Mouse (Mus musculus) ES-E14 (cell line): ENCODE measurements around the gene Mavs.

ENCODE experiments used
- HCFC1 ChIP-seq: IDR thresholded peaks from 2 replicates; pipeline ENCODE4 v1.6.1; 2012; ENCODE audit warnings: low read length, inconsistent platforms, borderline replicate concordance; ENCODE audit not compliant: insufficient read depth
- MAFK ChIP-seq: IDR thresholded peaks from 2 replicates; pipeline ENCODE4 v1.6.1; 2014; ENCODE audit warnings: mild to moderate bottlenecking, low read depth, low read length, inconsistent platforms; ENCODE audit not compliant: insufficient read depth
- ZC3H11A ChIP-seq: IDR thresholded peaks from 2 replicates; pipeline ENCODE4 v1.6.1; 2012; ENCODE audit warnings: low read depth, mild to moderate bottlenecking, inconsistent platforms, low read length, borderline replicate concordance
- ZNF384 ChIP-seq: IDR thresholded peaks from 2 replicates; pipeline ENCODE4 v1.6.1; 2012; ENCODE audit warnings: low read depth, low read length, inconsistent platforms

GRCm38 (mm10) chr2:131187602-131187922, 46.3 kb upstream of the Mavs start:
- TF ChIP-seq ZC3H11A = no peak
- no peak for TF ChIP-seq HCFC1
- no peak for TF ChIP-seq MAFK
- TF ChIP-seq ZNF384 = no peak
